Mouse (Mus musculus) T-cell, adult 66 days (primary cell): ENCODE data around the gene Cnpy4. TPM values are rescaled to one million over a fixed set of nuclear protein-coding genes. Genes with fewer than 3 reads are reported as not detected.

Source experiments
- total RNA-seq, 2 experiments: library from RNA; stranded (reverse); gene quantifications; 3 replicates in 1 of 2; 4 replicates in 1 of 2; pipeline ENCODE4 v1.2.4; 2023

Cnpy4 gene
- 10 to 100 TPM; 16.9 to 17.7 TPM for total RNA-seq

GRCm38 (mm10) chr5:138186950-138187638, at the start of gene Cnpy4, which contains the start of gene Taf6:
Cnpy4 (plus strand) TSS chr5:138187485.
Taf6 (minus strand) TSS chr5:138187451.

DNA sequence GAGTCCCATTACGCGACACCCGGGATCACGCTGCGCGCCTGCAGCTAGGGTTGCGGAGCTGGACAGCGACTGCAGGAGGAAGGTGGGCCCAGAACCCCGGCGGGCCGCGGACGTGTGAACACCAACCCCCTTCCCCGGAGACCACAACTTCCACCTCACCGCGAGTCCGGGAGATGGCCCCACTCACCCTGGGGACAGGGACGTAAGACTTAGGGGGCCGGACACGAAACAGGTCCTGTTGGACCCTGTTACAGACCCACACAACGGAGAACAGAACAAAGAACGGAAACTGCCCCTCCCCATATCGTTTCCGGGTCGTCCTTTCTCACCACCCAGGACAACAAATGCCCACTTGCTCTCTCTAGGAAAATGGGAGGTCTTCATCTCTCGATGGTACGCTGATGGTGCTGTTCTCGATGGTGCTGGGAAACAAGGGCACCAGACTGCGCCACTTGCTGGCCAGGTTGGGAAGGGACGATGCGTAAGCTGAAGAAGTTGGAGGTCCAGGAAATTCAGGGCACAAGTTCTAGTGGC, 31.8 kb upstream of the Cnpy4 start, which contains the start of gene Zfp113:
Gene Zfp113 (minus strand): TSS at position 302 of the 534 bp plus-strand sequence.

DNA sequence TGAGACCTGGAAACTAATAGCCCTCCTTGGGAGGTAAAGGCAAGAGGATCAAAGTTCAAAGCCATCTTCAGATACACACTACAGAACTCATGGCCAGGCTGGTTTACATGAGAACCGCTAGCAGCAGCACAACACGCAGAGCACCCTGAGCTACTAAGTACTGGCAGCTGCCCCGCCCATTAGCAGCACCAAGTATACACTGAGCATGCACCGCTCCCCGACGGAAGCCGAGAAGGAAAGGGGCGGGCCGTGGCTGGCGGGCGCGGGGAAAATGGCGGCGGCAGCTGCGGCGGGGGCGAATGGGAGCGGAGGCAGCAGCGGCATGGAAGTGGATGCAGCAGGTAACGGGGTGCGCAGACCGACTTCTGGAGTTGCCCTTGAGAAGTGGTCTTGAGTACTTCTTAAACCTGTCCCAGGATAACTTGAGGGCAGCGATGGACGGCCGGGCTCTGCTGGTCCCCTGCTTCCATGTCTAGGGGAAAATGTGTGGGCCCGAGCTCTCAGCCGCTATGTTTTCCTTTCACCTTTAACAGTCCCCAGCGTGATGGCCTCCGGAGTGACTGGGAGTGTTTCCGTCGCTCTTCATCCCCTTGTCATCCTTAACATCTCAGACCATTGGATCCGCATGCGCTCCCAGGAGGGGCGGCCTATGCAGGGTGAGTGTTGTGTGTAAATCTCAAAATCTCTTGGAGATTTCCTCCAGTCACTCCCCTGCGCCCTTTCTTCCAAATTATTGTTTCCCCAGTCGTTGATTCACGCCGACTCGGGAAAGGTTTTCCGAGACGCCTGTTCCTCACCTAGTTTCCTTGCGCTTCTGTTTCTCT, 26.2 kb upstream of the Cnpy4 start, which contains the start of gene Cops6:
Gene Cops6 (plus strand): TSS at position 230 of the 824 bp plus-strand sequence.

GRCm38 (mm10) chr5:138171695-138172491, 15.4 kb upstream of the Cnpy4 start, which contains the start of the genes Ap4m1 and Mcm7:
Ap4m1 (plus strand) TSS chr5:138172002.
Mcm7 (minus strand) TSS chr5:138172422.

GRCm38 (mm10) chr5:138193771-138194727, 6.8 kb downstream of the Cnpy4 start, which contains the start of gene Mblac1:
Mblac1 (plus strand) TSS chr5:138194314.

DNA sequence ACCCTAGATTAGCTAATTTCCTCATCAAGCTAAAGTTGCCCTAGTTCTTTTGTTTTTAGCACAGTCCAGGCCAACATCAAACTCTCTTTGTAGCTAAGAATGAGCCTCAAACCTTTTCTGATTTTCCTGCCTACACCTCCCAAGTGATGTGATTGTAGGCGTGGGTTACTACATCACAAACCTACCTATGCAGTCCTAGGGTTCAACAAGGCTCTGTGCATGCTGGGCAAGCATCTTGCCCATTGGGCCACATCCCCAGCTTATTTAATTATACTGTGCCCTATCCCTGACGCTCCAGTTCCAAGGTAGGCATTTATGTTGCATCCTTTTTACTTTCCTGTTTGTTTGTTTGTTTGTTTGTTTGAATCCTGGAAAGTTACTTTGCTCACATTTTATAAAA, 38.4 kb downstream of the Cnpy4 start, which contains the start of gene Nxpe5:
Gene Nxpe5 (plus strand): TSS at position 199 of the 400 bp plus-strand sequence.

Other genes starting within 250 kb of the Cnpy4 start
- gene Gjc3, start 224.4 kb upstream of the Cnpy4 start, total RNA-seq = not detected
- gene Azgp1, start 206.0 kb upstream of the Cnpy4 start, total RNA-seq = not detected
- not detected for gene Smok3a, start 166.2 kb upstream of the Cnpy4 start, total RNA-seq
- gene Smok3b, start 166.1 kb upstream of the Cnpy4 start, total RNA-seq = not detected
- gene Smok3c, start 134.3 kb upstream of the Cnpy4 start, total RNA-seq = not detected
- 10 to 100 TPM; 22.9 to 24.4 TPM for gene Zkscan1, start 102.4 kb upstream of the Cnpy4 start, total RNA-seq
- gene Zscan21, start 70.6 kb upstream of the Cnpy4 start, total RNA-seq = 10 to 100 TPM; 13.3 to 18.2 TPM
- gene Zfp113, start 31.7 kb upstream of the Cnpy4 start, total RNA-seq = 10 to 100 TPM in 1 of 2 experiments, 1 to 10 TPM in 1; 9.4 to 10.4 TPM
- gene Cops6, start 26.4 kb upstream of the Cnpy4 start, total RNA-seq = 10 to 100 TPM; 52.3 to 55.0 TPM
- 10 to 100 TPM; 28.2 to 28.4 TPM for gene Ap4m1, start 15.5 kb upstream of the Cnpy4 start, total RNA-seq
- 10 to 100 TPM; 76.0 to 81.5 TPM for gene Mcm7, start 15.1 kb upstream of the Cnpy4 start, total RNA-seq
- gene Taf6, start within 50 bp of the Cnpy4 start, total RNA-seq = 10 to 100 TPM; 27.6 to 32.2 TPM
- gene Mblac1, start 6.8 kb downstream of the Cnpy4 start, total RNA-seq = 1 to 10 TPM; 1.3 to 2.1 TPM
- gene Nxpe5, start 38.4 kb downstream of the Cnpy4 start, total RNA-seq = not detected
- 10 to 100 TPM; 38.1 to 38.9 TPM for gene Lamtor4, start 68.0 kb downstream of the Cnpy4 start, total RNA-seq
- gene BC037034, start 76.5 kb downstream of the Cnpy4 start, total RNA-seq = 10 to 100 TPM; 58.2 to 71.8 TPM
- not detected for gene Gal3st4, start 85.4 kb downstream of the Cnpy4 start, total RNA-seq
- not detected for gene Gm43720, start 92.5 kb downstream of the Cnpy4 start, total RNA-seq
- gene Gpc2, start 92.5 kb downstream of the Cnpy4 start, total RNA-seq = 1 to 10 TPM; 1.4 to 1.5 TPM
- gene Stag3, start 92.8 kb downstream of the Cnpy4 start, total RNA-seq = not detected
- gene Pvrig, start 154.5 kb downstream of the Cnpy4 start, total RNA-seq = 1 to 10 TPM; 3.6 to 6.8 TPM